Mouse (Mus musculus): ENCODE measurements around the gene Rabl6.
A peak's percentile ranks its signal among the peaks of the same experiment; 100 is the strongest.

Gene Rabl6

DNA sequence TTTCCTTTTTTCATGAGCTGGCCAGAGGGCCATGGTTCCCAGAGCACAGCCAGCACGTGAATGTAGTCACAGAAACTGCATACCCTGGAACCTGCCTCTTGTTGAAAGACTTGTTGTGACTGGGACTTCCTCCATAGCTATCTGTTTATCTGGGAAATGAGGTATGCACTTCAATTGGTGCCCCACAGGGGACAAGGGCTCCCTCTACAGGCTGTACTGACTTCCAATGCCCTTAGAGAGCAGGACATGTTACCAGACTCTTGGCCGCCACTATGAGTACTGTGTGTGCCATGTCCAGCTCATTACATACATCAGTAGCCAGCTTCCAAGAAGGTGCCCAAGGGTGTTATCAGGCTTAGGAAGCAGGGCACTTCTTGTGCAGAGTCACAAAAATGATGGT, 16.5 kb downstream of the Rabl6 start:
- peak; percentile 24 for DNase-seq (ENCODE audit: low spot score)

DNA sequence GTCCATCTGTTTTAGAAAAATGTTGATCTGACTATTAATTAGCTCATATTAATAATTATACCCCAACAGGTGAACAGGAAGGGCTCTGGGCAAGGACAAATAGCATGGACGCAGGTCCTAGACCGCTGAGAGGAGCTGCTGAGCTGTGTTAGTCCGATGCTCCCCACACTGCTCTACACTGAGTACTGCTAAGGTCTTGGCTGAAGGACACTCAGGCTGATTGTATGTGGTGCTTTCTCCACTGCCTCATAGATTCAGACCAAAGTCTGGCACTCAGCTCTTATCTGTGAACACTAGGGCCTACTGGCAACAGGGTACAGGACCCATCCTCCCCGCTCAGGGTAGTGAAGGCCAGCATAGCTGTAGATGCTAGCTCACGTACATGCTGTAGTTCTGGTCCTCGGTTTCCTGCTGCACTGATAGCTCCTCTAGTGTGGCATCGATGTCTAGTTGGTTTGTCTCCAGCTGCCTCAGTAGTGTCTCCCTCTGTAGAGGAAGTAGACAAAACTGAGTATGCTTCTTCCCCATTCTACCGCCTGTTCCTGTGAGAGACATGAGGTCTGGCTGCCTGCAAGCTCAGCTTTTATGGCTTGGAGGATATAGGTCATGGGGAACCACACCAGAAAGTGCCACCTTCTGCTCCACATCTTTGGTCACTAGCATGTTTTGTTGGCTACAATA, 20.0 kb downstream of the Rabl6 start:
- DNase-seq (ENCODE audit: low spot score) = no peak

DNA sequence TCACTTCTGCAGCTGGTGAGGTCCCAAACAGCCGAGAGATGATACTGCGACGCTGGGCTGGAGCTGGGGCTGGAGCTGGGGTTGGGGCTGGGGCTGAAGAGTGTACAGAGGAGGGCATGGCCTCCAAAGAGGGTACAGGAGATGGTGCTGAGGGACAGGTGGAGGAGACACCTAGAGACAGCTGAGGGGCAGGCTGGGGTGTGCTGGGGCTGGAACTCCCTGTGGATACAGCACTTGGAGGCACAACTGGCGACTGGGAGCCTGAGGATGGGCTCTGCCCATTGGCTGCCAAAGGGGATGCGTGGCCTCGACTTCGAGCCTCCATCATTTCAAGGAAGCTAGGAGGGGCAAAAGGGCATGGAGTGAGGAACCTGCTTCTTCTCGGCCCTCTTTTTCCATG, 21.0 kb downstream of the Rabl6 start:
- no peak for DNase-seq (ENCODE audit: low spot score)

DNA sequence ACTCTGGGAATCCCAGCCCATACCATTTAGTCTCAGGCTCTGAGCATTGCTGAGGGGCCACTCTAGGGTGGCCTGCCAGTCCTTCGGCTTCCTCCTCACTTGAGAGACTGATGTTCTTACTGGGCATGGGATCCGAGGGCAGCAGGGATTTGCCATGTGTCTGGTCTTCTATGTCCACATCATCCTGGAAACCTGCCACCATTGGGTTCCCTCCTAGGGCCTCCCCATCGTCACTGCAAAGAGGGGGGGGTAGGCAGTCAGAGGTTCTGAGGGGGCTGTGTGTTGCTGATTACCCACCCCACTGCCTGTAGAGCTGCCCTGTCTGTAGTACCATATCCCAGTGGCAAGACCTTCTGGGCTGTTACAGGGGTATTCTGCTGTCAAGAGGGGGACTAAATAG, 22.7 kb downstream of the Rabl6 start:
- DNase-seq (ENCODE audit: low spot score) = no peak

DNA sequence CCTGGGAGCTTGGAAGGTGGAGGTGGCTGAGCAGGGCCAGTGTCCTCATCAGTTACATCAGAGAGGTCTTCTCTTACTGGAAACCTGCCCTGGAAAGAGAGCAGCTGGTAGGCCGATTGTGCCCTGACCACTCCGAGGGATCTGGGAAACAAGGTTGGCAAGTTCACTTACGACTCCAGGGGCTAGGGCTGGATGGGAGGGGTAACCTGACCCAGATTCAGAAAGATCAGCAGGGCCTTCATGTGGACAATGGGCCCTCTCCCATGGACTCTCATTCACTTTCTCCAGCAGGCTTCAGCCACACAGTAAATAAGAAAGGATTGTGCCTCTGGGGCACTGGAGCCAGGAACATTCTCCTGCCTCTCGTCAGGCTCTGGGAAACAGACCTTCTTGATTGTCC, 23.5 kb downstream of the Rabl6 start:
- DNase-seq (ENCODE audit: low spot score) = no peak

DNA sequence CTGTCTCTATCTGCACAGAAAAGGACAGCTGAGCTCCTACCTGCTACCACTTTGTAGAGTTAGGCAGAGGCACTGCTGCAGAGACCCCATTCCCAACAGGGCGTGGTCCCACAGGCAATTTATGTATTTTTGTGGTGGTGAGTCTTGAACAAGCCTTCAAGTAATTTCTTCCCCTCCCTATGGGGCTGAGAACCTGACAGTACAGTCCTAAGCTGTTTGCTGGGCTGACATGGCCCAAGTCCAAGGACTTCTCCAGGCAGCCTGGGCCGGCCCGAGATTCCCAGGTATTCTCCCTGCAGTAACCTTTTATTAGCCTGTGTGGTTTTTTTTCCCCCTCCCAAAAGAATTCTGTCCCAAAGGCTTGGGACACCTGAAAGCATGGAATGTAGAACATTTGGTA, 24.2 kb downstream of the Rabl6 start:
- DNase-seq (ENCODE audit: low spot score) = no peak

DNA sequence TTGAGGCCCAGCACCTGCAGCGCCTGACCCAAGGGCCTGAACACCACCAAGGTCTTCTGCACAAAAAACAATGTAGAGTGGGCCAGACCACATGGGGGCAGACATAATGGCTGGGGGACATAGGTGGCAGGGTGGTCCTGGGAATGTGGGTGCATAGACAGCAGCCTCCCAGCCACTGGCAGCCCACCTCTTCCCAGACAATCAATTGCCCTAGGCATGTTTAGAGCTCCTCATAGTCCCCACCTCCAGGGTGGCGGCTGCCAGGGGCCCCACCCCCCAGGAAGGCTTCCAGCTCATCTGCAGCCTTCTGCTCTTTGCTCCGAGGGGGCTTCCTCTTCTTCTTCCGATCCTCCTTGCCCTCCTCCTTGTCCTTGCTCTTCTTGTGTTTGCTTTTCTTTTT, 24.8 kb downstream of the Rabl6 start:
- DNase-seq (ENCODE audit: low spot score) = no peak

DNA sequence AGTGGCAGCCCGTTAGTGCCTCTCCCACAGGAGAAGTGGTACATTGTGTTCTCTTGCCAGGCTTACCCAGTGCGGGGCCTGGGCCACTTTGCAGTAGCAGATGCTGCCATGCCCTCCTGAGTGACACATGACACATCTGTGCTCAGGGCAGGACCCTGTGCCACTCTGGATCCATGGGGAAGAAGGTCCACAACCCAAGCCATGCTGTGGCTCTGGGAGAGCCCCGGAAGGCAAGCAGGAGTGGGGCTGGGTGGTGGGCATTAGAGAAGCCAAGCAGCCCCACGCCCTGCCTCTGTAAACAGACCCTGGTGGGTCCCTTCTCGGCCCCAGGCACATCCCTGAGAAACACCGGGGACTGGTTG, 25.2 kb downstream of the Rabl6 start:
- DNase-seq (ENCODE audit: low spot score) = no peak

DNA sequence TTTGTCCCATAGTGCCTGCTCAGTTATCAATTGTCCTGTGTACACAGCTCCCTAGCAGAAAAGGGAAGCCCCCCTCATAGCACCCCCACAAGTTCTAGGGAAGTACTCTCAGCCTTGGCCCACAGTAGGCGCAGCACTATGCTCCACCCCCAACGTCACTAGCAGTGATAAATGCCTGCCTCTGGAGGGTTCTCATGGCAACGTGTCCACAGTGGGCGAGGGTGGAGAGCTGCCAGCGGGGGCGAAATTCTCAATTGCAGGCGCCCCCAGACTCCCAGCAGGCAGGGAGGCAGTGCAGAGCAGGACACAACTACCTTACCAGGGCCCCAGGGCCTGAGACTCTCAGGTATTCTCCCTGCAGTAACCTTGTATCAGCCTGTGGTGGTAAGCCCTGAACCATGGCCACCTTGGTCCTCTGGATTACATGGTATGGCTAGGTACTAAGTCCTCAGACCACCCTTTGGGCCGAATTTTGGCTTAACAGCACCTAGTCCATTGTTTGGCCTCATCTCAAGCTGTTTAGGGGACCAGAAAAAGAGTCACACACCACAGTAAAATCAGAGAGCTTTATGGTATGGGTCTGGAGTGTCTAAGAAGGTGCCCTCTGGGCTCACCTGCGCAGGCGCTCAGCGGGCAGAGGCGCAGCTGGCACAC, 25.7 kb downstream of the Rabl6 start:
- no peak for DNase-seq (ENCODE audit: low spot score)

DNA sequence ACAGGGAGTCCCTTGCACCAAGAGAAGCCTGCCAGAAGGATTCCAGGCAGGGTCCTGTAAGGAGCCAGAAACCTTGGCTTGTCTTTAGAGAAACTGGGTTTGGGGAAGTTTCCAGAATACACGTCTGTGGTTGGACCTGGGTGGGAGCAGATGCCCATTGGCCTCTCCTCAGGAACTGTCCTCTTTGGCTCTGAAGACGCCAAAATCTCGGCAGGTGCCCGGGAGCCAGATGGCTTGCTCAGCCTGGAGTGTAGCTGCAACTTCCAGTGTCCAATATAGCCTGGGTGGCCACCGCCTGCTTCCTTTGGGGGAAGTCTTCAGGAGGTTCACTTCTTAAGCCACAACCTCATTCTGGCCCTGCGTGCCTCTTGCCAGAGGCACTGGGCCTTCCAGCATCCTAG, 26.4 kb downstream of the Rabl6 start:
- DNase-seq (ENCODE audit: low spot score) = no peak

DNA sequence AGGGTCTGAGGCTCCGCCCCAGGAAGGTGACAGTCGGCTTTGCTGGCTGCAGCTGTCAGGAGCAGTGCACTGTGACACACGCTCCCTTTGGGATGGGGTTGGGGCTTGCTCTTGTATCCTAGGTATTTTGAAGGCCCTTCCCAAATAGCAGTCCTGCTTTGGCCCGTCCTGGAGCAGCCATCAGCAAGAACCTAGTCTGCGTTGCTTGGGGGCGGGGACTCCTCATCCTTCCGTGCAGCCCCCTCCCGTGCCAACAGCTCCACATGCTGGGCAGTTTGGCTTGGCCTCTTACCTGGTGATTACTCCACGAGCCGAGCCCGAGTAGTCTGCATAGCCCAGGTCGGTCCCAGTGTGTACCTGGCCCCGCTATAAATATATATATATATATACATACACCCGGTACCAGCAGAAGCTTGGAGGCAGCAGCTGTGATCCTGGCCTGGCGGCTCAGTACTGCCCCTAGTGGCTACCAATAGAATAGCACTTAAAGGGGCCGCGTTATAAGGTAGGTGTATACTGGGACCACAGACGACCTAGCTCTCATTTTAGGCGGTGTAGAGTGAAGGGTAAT, 26.9 kb downstream of the Rabl6 start, which contains the start of gene Ajm1:
TSS of gene Ajm1 (minus strand) at position 464 of the 571 bp plus-strand sequence.
- peak; percentile 78 for DNase-seq (ENCODE audit: low spot score)

DNA sequence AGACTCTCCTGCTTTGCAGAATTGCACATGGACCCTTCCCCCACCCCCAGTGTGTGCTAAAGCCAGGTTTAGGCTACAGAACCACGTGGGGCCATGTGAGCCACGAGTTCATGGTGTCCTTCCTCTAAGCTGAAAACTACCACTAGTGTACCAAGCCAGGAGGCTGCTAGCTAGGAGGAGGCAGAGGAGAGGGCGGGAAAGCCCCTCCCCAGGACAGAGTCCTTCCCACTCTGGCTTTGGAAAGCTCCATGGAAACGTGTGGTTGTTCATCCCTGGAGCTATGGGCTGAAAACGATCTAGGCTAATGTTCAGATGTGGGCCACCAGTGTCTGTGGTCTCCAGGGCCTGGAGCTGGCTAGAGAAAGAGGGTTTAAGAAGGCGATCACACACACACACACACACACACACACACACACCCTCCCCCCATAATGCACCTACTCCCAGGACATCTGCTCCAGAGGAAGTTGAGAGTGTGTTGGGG, 27.7 kb downstream of the Rabl6 start:
- no peak for DNase-seq (ENCODE audit: low spot score)

DNA sequence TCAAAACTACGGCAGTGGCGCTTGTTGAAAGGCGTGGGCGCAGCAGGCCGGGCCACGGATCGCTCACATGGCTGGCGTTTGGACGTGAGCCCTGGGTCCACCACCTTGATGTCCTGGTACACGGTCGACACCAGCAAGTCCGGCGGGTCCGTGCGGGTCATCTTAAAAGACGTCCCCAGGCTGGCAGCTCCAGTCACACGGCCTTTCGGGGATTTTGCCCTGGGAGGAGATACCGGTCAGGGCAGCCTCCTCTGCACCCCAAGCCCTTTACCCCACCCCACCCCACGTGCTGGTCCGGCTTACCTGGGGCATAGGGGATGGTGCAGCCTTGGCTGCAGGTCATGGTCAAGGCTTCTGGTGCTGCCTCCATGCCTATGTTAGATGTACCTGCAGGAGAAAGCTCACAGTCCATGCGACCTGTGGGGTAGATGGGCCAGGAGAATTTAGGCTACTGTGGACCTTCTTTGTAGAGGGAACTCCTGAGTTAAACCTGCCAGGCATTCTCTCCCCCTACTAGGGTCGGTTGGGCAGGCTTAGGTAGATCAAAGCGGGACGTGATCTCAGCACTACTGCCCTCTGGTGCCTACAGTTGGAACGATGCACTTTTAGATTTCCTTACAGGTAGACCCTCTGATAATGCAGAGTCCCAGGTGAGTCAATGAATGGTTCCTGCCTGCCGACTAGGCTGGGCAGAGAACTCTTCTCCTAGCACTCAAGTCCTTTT, 28.4 kb downstream of the Rabl6 start:
- no peak for DNase-seq (ENCODE audit: low spot score)

DNA sequence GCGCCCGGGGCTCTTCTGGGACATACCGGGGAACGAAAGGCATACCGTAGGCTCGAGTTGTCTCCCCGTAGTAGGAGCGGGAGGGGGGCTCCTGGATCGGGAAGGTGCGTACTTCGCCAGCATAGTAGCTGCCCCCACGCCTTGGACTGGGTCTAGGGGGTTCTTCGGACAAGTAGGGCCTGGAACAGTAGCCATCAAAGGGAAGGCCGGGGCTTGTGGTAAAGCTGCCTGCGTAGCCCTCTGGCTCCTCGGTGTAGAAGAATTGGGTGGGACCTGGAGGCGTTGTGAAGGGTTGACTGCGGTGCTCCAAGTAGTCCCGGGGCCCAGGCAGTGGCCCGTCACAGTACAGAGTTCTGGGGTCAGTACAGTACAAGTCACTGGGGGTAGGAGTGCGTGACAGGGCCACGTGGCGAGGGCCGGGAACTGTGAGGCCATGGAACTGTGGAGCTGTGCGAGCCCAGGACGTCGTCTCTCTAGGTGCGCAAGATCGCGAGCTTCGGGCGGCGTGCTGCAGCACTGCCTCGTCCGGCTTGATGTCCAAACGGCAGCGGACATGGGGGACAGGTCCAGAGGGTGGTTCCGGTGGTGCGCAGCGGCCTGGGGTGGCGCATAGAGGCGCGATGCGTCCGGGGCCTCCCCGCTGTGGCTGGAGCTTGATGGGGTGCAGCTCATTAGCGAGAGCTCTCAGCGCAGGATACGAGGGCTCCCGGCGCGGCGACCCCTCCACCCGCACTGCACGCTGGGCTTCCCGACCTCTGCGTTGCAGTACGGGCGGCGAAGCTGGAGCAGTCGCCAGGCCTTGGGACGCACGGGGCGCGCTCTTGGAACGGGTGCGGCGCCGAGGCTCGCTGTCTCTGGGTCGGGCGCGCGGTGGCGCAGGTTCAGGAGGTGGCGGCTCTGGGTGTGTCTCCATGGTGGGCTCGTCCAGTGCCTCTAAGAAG, 29.3 kb downstream of the Rabl6 start:
- no peak for DNase-seq (ENCODE audit: low spot score)

DNA sequence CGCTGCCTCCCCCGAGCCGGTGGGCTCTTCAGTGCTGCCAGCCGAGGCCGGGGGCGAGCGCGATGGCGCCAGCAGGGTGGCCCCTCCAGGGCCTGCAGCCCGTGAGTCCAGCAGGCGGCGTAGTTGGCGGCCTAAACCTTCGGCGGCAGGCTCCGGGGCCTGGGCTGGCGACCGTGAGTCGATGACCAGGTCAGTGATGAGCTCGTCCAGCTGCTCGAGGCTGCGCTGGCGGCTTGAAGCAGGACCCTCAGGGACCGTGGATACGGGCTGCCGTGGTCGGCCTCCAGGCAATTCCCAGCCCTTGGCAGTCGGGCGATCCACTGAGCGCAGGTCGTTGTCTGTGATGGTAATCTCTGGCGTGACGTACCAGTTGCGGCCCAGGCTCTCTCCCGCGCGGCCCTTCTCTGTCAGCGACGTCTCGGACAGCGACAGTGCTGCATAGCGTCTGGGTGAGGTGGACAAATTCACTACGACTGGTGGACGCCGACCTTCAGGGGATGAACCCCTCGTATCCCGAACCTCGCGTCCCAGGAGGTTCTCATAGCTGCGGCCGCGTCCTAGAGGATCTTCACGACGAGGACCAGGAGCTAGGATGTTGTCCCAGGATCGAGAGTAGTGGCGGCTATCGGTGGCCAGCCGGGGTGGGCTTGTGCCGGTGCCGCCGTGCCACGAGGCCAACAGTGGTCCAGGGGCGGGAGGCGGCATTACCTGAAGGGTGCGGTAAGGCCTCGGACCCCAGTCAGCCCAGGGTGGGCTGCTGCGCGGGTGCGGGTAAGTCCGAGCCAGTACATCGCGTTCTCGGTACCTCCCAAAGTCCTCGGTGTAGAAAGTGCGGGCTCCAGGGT, 30.1 kb downstream of the Rabl6 start:
- no peak for DNase-seq (ENCODE audit: low spot score)

DNA sequence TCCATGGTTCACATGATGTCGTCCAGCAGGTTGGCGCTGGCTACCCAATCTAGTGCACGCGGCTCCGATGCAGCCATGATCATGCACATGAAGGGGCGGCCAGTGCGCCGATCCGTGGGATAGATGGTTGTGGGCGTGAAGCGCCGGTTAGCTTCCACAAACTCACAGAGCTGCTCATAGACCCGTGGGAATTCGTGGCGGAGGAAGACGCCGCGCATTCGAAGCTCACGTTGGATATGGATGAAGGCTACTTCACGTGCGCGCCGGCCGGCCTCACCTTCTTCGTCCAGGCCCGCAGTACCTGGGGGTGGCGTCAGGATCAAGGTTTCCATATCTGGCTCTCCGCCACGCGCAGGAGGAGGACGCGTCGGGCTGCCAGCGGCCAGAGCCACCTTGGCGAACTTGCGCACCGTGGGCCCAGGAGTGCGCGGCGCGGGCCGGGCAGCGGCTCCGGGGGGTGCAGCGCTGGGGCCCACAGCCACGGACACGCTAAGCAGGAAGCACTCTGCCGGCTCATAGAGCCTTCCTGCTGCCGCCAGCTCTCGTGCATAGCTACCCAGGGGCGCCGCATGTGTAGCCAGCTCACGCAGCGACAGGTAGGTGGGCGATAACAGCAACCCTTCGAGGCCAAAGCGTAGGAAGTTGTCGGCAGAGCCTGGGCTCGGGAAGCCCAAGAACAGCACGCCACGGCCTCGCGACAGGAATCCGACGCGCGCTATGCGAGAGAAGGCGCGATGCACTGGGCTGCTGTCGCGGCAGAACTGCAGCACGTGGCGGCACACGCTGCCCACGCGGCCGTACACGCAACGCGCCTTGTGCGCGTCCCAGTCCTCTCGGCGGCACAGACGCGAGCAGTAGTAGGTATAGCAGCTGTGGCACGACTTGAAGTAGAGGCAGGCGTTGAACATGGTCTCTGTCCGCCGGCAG, 31.1 kb downstream of the Rabl6 start:
- DNase-seq (ENCODE audit: low spot score) = no peak

DNA sequence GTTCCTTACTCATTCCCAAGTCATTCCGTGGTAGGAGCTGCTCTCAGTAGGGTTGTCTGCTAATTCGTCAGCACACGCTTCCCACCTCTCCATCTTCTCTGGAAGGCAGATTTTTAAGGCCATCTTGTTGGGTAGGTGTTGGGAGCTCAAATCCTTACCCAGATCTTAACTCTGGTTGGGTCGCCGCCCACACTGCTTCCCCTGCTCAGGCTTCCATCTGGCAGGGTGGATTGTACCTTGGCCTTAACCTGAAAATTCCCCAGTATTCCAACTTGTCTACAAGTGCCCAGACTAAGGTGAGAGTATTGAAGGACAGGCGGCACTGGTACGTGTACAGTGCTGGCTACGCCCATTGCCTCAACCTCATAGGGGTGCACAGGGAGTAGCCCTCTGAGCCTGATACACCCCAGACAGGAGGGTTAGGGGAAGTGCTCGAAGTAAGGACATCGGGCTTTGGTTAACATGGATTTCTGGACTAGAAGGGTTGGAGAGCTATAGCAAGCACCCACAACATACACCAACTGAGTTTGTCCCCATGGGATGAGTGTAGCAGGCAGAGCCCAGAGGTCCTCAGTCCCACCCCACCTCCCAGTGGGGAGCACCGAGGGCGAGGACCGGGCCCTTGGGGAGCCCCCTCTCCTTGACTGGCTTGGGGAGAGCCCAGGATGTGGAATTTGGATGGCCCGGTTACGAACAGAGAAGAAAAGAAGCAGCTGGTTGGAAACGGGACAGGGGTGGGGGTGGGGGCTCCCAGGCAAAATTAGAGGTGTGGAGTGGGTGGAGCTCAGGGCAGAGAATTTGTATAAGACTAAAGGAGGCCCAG, 32.1 kb downstream of the Rabl6 start:
- no peak for DNase-seq (ENCODE audit: low spot score)

DNA sequence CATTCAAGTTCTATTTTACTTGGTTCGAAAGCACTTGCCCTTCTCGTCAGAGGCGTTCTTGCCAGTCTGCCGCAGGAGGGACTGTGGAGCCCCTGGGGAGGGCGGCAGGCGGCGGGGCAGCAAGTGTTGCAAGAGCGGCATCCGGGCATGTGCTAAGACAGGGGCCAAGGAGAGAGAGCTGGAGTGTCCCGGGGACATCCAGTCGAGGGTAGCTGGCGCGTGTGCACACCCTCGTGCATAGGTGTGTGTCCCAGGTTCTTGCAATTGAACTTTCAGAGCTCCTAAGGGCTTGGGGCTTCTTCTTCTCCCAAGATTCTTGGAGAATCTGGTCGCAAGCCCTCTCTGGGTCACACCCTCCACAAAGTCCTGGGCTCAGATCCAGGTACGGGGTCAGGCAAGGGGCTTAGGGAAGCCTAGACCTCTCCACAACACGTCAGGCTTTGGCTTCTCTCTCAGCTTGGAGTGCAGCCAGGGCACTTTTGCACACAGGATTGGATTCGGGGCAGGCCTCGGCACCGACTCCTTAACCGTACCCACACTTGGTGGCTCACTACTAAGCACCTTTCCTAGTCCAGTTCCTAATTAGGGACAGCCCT, 32.8 kb downstream of the Rabl6 start:
- DNase-seq (ENCODE audit: low spot score) = peak; percentile 71

Measured in MN1 (cell line).